Mouse (Mus musculus): ENCODE measurements at regions not wholly inside any gene's neighbourhood (a gene's known extent, or its start where the extent isn't known, plus 50 kb on each side); places are given as distances from the start of the nearest gene placed in this dataset.

GRCm38 (mm10) chr3:50694497-50694896, 251.1 kb upstream of the Slc7a11 start:
- TF ChIP-seq POU5F1 (IDR thresholded peaks at IDR 0.05; ENCODE audit: borderline replicate concordance, low read length) (no peak), CTCF (conservative IDR thresholded peaks at IDR 0.05; ENCODE audit: low read length) (no peak), NANOG (IDR thresholded peaks at IDR 0.05; ENCODE audit: borderline replicate concordance, low read length) (peak; percentile 88)

Measured in E14TG2a.4 (cell line).